Mouse (Mus musculus) cerebellum, adult 8-10 months (tissue): ENCODE measurements around the gene Oas2.
"Not testable (repeated sequence)": the region's sequence is repeated elsewhere in the genome, so short reads cannot be mapped to it uniquely, and the experiment has no call there.

Experiments
- DNase-seq: peaks from one replicate; pipeline ENCODE4 v3.0.0; 2022

Oas2 gene

DNA sequence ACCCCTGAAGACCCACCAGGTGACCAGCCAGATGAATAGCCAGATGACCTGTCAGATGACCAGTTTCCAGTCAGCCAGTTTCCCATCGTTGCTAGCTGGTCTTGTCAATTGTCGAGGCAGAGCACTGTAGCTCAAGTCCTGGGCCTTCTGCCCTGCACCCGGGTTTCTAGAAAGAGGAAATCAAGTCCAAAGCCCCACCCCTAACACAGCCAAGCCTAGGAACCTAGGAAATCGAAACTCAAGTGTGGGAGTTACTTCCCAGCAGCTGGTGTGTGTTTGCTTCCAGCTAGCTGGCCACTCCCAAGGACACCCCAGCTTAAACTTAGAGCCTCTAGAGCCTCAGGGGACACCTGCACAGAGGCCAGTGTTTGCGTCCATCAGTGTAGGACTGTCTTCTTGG, at the start of gene Oas2:
Gene Oas2 (minus strand): TSS at position 166 of the 400 bp plus-strand sequence.
- no peak for DNase-seq

DNA sequence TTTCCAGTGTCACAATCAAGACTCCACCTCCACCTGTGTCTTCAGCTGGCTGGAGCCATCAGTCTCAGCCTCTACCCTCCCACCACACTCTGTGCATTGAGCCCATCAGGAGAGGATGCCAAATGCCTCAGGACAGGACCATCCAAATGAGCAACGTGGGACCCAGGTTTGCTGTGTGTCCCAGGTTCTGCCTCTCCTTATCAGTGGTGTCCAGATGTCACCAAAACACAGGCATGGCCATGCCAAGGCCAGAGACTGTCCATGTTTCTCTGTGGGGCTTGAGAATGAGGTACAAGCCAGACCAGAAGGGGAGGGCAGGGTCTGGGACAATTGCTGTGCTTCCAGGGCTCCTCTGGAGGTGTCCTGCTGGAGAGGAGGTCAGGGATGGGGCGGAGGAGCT, 49.3 kb upstream of the Oas2 start:
- DNase-seq = not testable (repeated sequence)

DNA sequence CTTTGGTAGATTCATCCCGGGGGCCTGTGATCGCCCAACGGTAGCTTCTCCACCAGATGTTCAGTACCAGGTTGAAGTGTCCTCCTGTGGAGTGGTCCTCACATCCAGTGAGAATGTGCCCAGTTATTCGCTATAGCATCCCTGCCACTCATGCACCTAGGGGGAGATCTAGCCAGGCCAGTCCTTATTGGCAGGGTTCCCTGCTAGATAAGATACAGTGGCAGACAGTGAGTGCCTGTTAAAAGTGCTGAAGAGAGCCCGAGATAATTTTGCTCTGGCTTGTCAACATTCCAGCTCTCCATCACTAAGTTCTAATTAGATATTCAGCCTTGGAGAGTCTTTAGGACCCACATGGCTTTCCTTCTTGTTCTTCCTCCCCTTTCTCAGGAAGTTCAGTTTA, 48.5 kb upstream of the Oas2 start:
- not testable (repeated sequence) for DNase-seq

DNA sequence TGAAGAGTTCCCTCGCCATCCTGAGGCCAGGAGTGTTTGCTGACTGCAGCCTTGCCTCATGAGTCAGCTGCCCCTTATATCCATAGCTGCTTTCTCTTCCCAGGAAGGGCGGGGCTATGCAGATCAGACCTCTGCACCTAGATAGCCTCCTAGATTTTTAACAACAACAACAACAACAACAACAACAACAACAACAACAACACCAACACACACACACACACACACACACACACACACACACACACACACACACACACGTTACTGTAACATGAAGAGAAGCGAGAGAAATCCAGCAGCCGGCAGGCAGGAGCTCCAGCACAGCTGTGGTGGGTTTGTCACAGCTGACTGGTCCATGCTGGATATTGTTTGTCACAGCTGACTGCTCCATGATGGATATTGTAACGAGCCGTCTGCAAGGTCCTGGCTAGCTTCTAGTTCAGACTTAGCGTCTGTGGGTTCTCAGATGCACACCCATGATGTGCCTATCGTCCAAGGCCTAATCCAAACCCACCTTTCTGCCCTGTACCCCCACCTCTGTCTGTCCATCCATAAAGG, 45.9 kb upstream of the Oas2 start, which contains the start of gene Oas1e:
Gene Oas1e (minus strand): TSS at position 51 of the 555 bp plus-strand sequence.
- not testable (repeated sequence) for DNase-seq

DNA sequence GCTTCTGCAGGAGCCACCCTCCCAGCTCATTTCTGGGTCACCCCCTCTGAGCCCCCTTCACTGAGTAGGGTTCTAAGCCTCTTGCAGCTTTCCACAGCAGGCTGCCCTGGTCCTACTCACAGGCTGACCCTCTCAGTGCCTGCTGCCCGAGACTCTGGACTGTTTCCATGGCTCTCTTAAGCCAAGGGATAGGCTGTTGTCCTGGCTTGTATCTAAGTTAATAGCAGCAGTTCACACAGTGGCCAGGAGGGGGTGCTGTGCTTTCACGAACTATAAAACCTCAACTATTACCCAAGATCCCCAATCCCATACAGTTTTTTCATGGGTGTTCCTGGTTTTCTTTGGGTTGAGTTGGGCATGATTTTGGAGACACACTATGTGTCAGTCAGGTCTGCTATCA, 43.4 kb upstream of the Oas2 start:
- peak; percentile 47 for DNase-seq

DNA sequence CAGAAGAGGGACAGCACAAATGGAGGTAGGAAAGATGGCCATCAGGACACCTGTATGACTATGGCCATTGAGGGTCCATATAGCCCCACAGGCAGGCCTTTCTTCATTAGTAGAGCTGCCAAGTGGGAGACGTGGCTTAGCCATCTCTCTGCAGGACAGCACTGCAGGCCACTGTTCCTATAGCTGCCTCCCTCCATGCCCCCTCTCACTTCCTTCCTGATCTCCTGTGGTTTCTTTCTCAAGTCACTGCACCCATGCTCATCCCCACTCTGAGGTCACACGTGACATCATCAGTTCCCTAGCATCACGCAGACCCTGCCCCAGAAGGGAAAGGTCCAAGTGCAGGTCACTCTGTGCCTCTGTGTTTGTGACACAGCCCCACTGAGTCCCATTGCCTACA, 37.4 kb upstream of the Oas2 start:
- no peak for DNase-seq

DNA sequence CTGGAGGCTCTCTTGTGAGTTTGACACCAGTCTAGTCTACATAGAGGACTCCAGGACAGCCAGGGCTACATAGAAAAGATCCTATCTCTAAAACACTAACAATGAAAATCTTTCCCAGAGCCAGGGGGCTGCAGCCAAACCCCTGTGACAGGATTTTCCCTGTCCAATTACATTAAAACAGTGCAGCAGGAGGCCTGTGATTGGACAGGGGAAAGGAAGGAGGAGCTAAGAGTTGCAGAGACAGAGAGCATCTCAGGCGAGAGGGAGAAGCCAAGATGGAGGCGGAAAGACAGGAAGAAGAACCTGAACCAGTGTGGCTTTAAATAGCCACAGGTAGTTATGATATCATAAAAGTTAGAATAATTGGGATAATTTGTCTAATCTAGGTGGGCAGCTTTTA, 32.8 kb upstream of the Oas2 start:
- no peak for DNase-seq

DNA sequence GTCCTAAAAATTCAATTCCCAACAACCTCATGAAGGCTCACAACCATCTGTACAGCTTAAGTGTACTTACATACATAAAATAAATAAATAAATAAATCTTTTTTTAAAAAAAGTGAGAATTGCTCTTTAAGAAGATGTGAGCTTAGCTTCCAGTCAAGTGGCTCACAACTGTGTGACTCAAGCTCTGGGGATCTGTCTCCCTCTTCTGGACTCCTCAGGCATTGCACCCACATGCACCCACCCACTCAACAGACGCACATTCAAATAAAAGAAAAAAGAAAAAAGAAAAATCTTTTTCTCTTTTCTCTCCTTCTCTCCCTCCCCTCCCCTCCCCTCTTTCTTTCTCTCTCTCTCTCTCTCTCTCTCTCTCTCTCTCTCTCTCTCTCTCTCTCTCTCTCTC, 32.0 kb upstream of the Oas2 start:
- no peak for DNase-seq

DNA sequence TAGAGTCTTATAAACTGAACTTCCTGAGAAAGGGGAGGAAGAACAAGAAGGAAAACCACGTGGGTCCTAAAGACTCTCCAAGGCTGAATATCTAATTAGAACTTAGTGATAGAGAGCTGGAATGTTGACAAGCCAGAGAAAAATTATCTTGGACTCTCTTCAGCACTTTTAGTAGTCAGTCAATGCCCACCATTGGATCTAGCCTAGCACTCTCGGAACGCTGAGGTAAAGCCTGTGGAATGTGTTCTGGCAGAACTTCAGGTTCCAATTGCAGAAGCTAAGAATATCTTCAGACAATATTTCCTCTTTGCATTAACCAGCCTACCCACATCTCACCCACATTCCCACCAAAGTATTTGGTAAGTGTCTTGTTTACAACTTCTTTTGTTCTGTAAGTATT, 30.3 kb upstream of the Oas2 start:
- DNase-seq = no peak

DNA sequence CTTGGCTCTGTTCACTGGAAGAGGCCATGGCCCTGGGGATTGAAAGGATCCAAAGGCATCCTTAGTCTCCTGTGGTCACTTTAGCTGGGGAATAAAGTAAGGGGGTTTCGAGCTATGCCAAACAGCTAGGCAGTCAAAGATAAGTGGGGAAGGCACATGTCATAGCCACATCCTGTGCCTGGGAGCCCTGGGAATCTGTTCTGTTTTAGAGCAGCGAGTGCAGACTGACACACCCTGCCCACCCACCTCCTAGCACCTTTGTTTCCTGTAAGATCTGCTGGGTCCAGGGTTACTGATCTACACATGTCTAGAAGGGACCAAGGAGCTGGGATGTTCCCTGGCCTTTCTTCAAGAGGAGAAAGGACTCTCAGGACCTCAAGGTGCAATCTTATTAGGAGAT, 29.3 kb upstream of the Oas2 start:
- no peak for DNase-seq

DNA sequence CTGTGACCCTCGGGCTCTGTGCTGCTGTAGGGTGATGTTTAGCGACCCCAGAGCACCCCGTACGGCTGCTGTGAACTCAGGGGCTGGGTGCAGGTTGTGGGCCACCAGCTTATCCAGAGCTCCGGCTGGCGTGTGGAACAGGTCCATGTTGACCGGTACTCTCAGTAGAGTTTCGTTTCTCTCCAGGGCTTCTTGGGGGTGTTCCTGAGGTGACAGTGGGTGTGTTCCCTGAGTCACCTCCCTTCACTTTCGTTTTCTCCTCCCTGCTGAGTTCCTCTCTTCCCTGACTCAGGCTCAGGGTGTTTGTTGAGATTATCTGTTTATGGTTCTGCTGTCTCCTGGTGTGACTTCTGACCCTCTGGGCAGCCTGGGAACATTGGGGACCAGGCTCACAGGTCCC, 27.8 kb upstream of the Oas2 start, which contains the start of gene Oas3:
Gene Oas3 (minus strand): TSS at position 184 of the 400 bp plus-strand sequence.
- no peak for DNase-seq

DNA sequence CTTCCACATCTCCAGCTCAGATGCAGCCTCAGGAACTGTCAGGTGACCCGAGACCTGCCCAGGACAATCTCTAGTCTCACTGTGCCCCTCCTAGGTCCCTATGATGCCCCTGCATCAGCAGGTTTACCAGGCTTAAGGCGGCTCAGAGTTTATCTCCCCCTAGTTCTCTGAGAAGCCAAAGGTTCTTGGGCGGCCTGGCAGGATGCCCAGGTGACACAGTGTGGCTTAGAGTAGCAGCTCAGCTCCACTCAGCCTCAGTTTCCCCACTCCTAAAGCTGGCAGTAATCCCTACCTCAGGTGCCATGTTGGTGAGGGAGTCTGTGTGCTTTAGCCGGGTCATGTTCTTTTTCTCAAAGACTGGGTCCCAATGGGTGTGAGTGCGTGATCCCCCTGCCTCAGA, 27.1 kb upstream of the Oas2 start:
- DNase-seq = no peak

DNA sequence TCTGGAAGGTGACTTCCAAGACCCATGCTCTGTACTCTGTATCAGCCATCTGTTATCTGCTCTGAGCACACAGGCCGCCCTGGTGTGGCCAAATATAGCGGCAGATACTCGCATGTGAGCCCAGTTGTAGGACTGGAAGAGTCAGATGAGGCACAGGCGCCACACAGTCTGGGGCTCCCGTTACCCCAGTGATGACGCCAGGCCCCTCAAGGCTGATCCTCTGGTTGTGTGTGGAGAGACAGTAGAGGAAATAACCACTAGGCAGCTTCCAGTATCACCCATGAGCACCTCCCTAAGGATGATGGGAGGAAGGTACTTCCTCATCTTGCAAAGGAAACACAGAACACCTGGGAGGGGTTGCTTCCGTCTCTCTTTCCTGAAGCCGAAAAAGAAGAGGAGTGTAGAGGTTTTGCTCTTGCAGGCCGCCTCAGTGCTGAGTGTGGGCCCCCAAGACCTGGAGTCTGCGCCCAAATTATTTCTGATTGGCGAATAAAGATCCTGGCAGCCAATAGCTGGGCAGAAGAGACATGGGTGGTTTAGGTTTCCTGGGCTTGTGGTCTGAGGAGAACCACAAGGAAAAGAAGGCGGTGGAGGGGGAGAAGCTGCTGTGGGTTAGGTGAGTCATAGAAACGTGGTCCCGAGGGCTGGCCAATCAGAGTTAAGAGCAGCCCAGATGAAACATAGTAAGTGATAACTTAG, 25.8 kb upstream of the Oas2 start:
- DNase-seq = no peak

DNA sequence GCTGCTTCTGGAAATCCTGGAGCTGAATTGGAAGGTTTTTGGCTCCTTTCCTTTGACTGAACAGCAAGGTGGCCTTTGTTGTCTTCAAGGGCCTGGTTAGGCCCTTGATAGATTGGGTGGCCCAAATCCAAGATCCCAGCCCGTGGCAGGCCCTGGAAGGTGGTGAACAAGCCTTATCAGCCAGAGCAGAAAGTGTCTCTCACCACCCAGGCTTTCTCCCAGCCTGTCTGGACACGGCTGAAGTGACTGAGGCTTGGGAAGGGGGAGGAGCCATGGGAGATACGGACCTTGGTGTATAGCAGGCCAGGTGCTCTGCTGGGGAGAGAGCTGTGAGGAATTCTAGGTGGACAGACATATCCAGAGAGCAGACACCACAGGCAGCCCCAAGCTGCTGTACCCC, 19.7 kb upstream of the Oas2 start:
- no peak for DNase-seq

DNA sequence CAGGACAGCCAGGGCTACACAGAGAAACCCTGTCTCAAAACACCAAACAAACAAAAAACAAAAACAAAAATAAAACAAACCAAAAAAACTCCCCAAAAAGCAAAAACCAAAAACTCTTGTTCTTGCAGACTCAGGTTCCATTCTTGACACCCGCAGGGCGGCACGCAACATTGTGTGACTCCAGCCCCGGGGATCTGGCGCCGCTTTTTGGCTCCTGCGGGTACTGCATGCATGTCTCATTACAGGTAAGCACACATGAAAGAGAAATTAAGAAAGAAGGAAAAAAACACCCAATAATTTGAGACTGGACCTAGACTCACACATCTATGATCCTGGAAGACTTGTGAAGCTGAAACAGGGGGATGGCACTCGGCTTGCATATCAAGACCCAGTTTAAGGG, 15.4 kb upstream of the Oas2 start:
- DNase-seq = no peak

DNA sequence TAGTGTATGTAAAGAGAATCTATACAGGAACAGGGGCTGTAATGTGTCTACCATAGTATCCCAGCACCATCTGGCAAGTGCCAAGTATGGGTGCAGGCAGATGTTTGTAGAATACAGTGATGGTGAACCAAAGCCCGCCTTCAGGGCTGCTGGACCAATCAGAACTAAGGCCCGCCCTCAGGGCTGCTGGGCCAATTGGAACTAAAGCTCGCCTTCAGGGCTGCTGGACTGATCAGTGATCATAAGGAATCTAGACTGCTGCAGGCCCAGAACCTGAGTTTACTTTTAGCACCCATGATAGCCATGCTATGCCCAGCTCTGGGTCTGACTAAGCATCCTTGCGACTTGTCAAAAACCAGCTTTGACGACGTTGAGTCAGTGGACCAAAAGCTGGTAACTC, 12.2 kb upstream of the Oas2 start:
- DNase-seq = no peak

DNA sequence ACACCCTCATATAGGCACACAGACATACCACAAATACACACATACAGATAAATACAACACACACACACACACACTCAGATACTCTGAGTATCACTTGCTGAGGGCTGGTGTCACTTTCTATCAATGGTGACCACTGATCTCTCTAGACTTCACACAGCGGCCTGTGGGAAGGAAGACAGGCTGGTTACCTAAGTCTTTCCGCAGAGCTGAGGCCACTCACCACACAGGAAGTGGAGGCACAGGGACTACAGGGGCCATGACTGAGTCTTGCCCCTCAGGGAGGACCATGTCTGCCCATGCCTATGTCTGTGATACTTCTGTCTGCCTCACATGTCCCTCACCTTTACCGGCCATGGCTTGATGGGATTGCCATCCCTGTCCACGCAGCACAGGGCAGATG, 4.6 kb upstream of the Oas2 start:
- DNase-seq = no peak

DNA sequence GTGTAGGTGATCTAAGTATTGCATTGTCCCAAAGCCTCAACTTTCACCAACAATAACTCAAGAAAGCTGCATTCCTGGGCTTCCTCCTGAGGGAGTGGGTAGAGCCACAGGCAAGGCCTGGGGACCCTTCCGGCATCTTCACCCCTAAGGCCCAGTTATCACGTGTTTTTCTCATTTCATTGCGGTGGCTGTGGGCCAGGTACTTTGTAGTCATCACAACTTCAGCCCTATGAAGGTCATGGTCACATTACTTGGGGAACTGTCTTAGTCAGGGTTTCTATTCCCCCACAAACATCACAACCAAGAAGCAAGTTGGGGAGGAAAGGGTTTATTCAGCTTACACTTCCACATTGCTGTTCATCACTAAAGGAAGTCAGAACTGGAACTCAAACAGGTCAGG, 3.1 kb upstream of the Oas2 start:
- DNase-seq = no peak

DNA sequence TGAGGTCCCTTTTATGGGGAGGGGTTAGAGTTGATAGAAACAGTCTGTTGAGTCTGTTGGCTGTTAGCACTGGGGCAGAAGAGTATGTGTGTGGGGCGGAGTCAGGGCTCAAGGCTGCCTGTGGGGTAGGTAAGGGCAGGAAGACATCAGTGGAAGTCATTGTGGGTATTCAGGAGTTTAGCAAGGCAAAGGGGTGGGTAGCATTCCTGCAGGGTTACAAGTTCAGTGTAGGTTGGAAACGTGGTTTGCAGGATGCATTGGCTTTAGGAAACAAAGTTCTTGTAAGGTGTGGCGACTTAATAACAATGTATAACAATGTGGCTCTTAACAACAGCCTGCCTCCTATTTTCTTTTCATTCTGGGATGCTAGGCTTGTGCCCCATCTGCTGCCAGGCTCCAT, 1.6 kb upstream of the Oas2 start:
- no peak for DNase-seq

DNA sequence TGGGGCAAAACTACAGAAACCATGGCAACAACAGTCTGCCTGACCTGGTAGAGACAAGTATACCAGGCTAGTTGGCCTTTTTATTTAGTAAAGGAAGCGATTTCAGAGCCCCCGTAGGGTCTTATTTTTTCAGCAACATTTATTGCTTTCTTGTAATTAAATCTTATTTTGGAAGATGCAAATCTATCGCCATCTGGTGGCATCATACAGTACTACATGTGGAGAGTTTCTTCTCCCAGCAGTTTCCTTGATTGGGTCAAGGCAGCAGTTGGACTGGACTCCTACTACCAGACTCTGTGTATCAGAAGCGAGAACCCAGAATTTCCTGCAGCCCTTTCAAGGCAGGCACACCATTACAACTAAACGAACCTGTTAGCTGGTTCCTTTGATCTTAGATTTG, 3.2 kb downstream of the Oas2 start:
- peak; percentile 64 for DNase-seq

DNA sequence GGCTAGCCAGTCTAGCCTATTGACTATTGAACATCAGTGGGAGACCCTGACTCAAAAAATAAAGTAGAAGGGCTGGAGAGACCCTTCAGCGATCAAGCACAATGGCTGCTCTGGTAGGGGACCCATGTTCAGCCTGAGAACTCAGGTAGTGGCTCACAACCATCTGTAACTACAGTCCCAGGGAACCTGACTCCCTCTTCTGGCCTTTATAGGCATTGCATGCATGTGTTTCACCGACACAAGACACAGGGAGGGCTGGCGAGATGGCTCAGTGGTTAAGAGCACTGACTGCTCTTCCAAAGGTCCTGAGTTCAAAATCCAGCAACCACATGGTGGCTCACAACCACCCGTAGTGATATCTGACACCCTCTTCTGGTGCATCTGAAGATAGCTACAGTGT, 7.5 kb downstream of the Oas2 start:
- no peak for DNase-seq

DNA sequence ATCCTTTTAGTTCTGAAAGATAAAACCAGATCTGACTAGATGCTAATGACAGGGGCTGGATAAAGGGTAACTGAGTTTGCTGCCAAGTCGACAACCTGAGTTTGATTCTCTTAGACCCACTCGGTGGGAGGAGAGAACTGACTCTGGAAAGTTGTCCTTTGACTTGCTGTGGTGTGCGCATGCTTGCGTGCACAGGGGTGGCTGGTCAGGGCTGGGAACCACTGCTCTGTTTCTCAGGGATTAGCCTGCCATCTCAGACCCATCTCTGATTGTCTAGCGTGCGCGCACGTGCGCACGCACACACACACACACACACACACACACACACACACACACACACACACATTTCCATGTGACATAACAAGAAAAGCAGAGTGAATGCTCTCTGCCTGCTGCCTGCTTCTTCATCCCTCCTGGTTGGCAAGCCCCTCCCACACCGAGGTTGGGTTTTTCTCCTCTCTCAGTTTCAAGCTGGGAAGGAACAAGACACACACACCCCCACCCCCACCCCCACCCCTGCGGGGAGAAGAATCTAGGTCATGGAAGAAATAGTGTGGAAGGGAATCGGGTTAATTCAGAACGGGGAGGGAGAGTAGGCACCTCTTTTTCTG, 15.2 kb downstream of the Oas2 start:
- no peak for DNase-seq

DNA sequence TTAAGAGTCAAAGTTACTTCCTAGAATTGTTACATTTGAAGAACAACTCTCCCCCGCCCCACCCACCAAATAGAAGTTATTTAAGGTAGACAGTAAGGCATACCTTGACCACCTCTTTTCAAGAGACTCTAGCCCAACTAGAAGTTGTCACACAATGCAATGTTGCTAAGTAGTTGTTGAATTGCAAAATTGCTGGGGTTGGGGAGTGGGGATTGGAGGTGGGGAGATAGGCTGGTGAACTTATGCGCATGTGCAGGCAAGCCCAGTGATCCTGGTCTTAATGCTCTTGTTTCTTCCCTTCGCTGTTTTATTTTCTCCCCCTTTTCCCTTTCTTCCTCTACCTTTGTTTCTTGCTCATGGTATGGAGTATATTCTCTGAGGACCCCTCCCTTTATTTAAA, 16.0 kb downstream of the Oas2 start:
- no peak for DNase-seq

DNA sequence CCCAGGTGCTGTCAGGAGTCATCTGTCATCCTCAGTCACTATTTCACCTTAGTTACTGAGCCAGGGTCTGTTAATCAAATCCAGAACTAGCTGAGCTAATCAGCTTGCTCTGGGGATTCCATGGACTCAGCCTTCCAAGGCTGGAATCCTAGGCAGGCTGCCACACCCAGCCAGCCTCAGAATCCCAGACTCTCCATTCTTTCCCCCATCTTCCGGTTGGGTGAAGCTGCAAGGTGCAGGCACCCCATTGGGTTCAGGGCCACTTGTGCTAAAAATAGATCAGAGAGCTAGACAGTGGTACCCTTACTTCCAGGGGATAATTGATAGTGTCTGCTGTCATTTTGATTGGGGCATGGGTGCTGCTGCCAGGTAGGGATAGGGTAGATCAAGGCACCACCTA, 16.9 kb downstream of the Oas2 start:
- no peak for DNase-seq

DNA sequence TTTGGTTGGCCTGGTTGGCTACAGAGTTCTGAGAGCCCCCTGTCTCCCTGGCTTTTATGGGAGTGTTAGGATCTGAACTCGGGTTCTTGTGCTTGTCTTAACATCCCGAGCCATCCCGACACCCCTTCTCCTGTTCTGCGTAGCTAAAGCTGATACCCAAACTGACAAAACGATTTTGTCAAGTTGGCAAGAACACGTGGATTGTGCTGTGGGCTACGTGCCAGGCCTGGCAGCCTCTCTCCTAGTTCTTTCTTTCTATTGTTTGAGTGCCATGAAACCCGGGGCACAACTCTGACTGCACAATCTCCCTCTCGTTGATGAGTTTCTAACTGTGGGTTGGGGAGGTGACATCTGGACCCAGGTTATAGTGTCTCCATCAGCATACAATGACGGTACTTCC, 20.3 kb downstream of the Oas2 start:
- no peak for DNase-seq
